Mouse (Mus musculus): Measurements from ENCODE around the gene Nrf1. TPM values are rescaled to one million over a fixed set of nuclear protein-coding genes. Genes with fewer than 3 reads are reported as not detected.

The Nrf1 gene
- polyA plus RNA-seq, 1 experiment = 66.8 TPM

- H3K9ac ChIP-seq (ENCODE audit: low read depth, poor library complexity, severe bottlenecking) = no peak overlapping the region
- no peak overlapping the region for H3K4me3 ChIP-seq (ENCODE audit: low read depth, low read length)
- no peaks in the 10 kb centered on the region for H3K9me3 ChIP-seq (replicated peaks; ENCODE audit: control insufficient read depth, insufficient read depth, low read length, poor library complexity, severe bottlenecking)
- H3K4me1 ChIP-seq (ENCODE audit: control insufficient read depth, insufficient read depth, low read length) = peaks cover 4% of the 10 kb centered on the region
- no peak for TF ChIP-seq POLR2A (IDR thresholded peaks at IDR 0.05; ENCODE audit: insufficient read depth, low read length)
- no peak for TF ChIP-seq CTCF (IDR thresholded peaks at IDR 0.05; ENCODE audit: low read depth, low read length)
- no peak overlapping the region for H3K27ac ChIP-seq (ENCODE audit: insufficient read depth, low read length)
- no peaks in the 10 kb centered on the region for H3K27me3 ChIP-seq (ENCODE audit: control insufficient read depth, insufficient read depth, low read length, poor library complexity, severe bottlenecking)
- no peaks in the 10 kb centered on the region for H3K36me3 ChIP-seq (ENCODE audit: control insufficient read depth, insufficient read depth, low read length, poor library complexity, severe bottlenecking)
Measured at GRCm38 (mm10) chr6:30180321-30180720, 132.5 kb downstream of the Nrf1 start.

GRCm38 (mm10) chr6:30182038-30182437 lies 134.2 kb downstream of the Nrf1 start:
- H3K27ac ChIP-seq (ENCODE audit: insufficient read depth, low read length) = no peak overlapping the region
- no peaks in the 10 kb centered on the region for H3K36me3 ChIP-seq (ENCODE audit: control insufficient read depth, insufficient read depth, low read length, poor library complexity, severe bottlenecking)
- H3K9ac ChIP-seq (ENCODE audit: low read depth, poor library complexity, severe bottlenecking) = no peak overlapping the region
- no peak overlapping the region for H3K4me3 ChIP-seq (ENCODE audit: low read depth, low read length)
- TF ChIP-seq POLR2A (IDR thresholded peaks at IDR 0.05; ENCODE audit: insufficient read depth, low read length) (no peak), EP300 (IDR thresholded peaks at IDR 0.05; ENCODE audit: insufficient read depth, low read depth, low read length) (no peak), CTCF (IDR thresholded peaks at IDR 0.05; ENCODE audit: low read depth, low read length) (no peak)
- H3K4me1 ChIP-seq (ENCODE audit: control insufficient read depth, insufficient read depth, low read length) = peaks cover 4% of the 10 kb centered on the region
- H3K27me3 ChIP-seq (ENCODE audit: control insufficient read depth, insufficient read depth, low read length, poor library complexity, severe bottlenecking) = no peaks in the 10 kb centered on the region
- H3K9me3 ChIP-seq (replicated peaks; ENCODE audit: control insufficient read depth, insufficient read depth, low read length, poor library complexity, severe bottlenecking) = no peaks in the 10 kb centered on the region

- Histone ChIP-seq H3K27me3 (ENCODE audit: control insufficient read depth, insufficient read depth, low read length, poor library complexity, severe bottlenecking) (no peaks in the 10 kb centered on the region), H3K9me3 (replicated peaks; ENCODE audit: control insufficient read depth, insufficient read depth, low read length, poor library complexity, severe bottlenecking) (no peaks in the 10 kb centered on the region), H3K4me3 (ENCODE audit: low read depth, low read length) (no peak overlapping the region), H3K9ac (ENCODE audit: low read depth, poor library complexity, severe bottlenecking) (no peak overlapping the region), H3K4me1 (ENCODE audit: control insufficient read depth, insufficient read depth, low read length) (peaks cover 4% of the 10 kb centered on the region), H3K27ac (ENCODE audit: insufficient read depth, low read length) (no peak overlapping the region), H3K36me3 (ENCODE audit: control insufficient read depth, insufficient read depth, low read length, poor library complexity, severe bottlenecking) (no peaks in the 10 kb centered on the region)
- no peak for TF ChIP-seq EP300 (IDR thresholded peaks at IDR 0.05; ENCODE audit: insufficient read depth, low read depth, low read length)
- TF ChIP-seq CTCF (IDR thresholded peaks at IDR 0.05; ENCODE audit: low read depth, low read length) = no peak
Measured at GRCm38 (mm10) chr6:30183624-30184023, 135.8 kb downstream of the Nrf1 start.

GRCm38 (mm10) chr6:30195656-30196055 lies 147.9 kb downstream of the Nrf1 start:
- Histone ChIP-seq H3K36me3 (ENCODE audit: control insufficient read depth, insufficient read depth, low read length, poor library complexity, severe bottlenecking) (no peaks in the 10 kb centered on the region), H3K27ac (ENCODE audit: insufficient read depth, low read length) (peak overlapping the region; percentile 6; the same call in 1 of the 2 replicates), H3K9ac (ENCODE audit: low read depth, poor library complexity, severe bottlenecking) (no peak overlapping the region), H3K4me3 (ENCODE audit: low read depth, low read length) (peak overlapping the region; percentile 1; the same call in 1 of the 2 replicates), H3K4me1 (ENCODE audit: control insufficient read depth, insufficient read depth, low read length) (peaks cover 3% of the 10 kb centered on the region), H3K27me3 (ENCODE audit: control insufficient read depth, insufficient read depth, low read length, poor library complexity, severe bottlenecking) (no peaks in the 10 kb centered on the region), H3K9me3 (replicated peaks; ENCODE audit: control insufficient read depth, insufficient read depth, low read length, poor library complexity, severe bottlenecking) (no peaks in the 10 kb centered on the region)
- TF ChIP-seq POLR2A (IDR thresholded peaks at IDR 0.05; ENCODE audit: insufficient read depth, low read length) (no peak), CTCF (IDR thresholded peaks at IDR 0.05; ENCODE audit: low read depth, low read length) (no peak), EP300 (IDR thresholded peaks at IDR 0.05; ENCODE audit: insufficient read depth, low read depth, low read length) (no peak)

- H3K4me1 ChIP-seq (ENCODE audit: control insufficient read depth, insufficient read depth, low read length) = no peaks in the 10 kb centered on the region
- H3K27ac ChIP-seq (ENCODE audit: insufficient read depth, low read length) = peak overlapping the region; percentile 69; the same call in 1 of the 2 replicates
- TF ChIP-seq EP300 (IDR thresholded peaks at IDR 0.05; ENCODE audit: insufficient read depth, low read depth, low read length) = 0 out of 2 replicates have a peak, but pooled peaks have one; percentile 19
- no peak for TF ChIP-seq POLR2A (IDR thresholded peaks at IDR 0.05; ENCODE audit: insufficient read depth, low read length)
- H3K9me3 ChIP-seq (replicated peaks; ENCODE audit: control insufficient read depth, insufficient read depth, low read length, poor library complexity, severe bottlenecking) = no peaks in the 10 kb centered on the region
- H3K4me3 ChIP-seq (ENCODE audit: low read depth, low read length) = peak overlapping the region; percentile 29; the same call in 1 of the 2 replicates
- H3K27me3 ChIP-seq (ENCODE audit: control insufficient read depth, insufficient read depth, low read length, poor library complexity, severe bottlenecking) = no peaks in the 10 kb centered on the region
- 0 out of 2 replicates have a peak overlapping the region, but pooled peaks have one; percentile 6 for H3K9ac ChIP-seq (ENCODE audit: low read depth, poor library complexity, severe bottlenecking)
- no peaks in the 10 kb centered on the region for H3K36me3 ChIP-seq (ENCODE audit: control insufficient read depth, insufficient read depth, low read length, poor library complexity, severe bottlenecking)
Measured at GRCm38 (mm10) chr6:30196143-30196542, 148.4 kb downstream of the Nrf1 start.

Other genes starting within 250 kb of the Nrf1 start
- 0.75 and 0.88 TPM in 2 replicates for gene Strip2, start 131.0 kb upstream of the Nrf1 start, polyA plus RNA-seq (2011; ENCODE audit: insufficient read depth, insufficient read length, low read depth, missing spikeins)

All from ES-Bruce4 (cell line).